Mouse (Mus musculus): ENCODE measurements at regions not wholly inside any gene's neighbourhood (a gene's known extent, or its start where the extent isn't known, plus 50 kb on each side); places are given as distances from the start of the nearest gene placed in this dataset.

- TF ChIP-seq POLR2A (IDR thresholded peaks at IDR 0.05; ENCODE audit: borderline replicate concordance, control insufficient read depth, low read depth, low read length) (no peak), CTCF (IDR thresholded peaks at IDR 0.05; ENCODE audit: control insufficient read depth, insufficient read depth, low read length) (no peak)
Observed at GRCm38 (mm10) chr11:19740562-19740961, 183.6 kb upstream of the Spred2 start.
